Mouse (Mus musculus): ENCODE data around the gene Sult2a7.

DNA sequence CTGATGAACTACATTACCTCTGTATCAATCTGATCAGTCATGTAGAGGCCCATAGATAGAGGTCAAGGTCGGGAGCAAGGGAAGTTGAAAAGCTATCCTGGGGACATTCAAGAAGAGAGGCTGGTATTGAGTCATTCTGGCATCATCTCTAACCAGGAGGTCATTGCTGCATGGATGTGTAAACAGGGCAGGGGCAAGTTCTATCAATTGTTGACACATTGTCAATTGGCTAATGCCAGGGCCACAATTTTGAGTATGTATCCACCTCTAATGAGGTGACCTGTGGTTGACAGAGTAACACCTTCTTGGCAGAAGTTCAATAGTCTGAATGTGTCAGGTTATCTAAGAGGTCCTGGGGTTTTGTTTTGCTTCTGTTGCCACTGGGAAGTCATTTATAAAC is 31.2 kb upstream of the Sult2a7 start:
- TF ChIP-seq POLR2A (IDR thresholded peaks at IDR 0.05; ENCODE audit: low read depth, low read length) (no peak), CTCF (IDR thresholded peaks at IDR 0.05; ENCODE audit: extremely low read depth, insufficient read length, insufficient replicate concordance, low read depth, low read length) (no peak)
